Mouse (Mus musculus): ENCODE data around the gene Taar2. TPM values are rescaled to one million over a fixed set of nuclear protein-coding genes. Genes with fewer than 3 reads are reported as not detected.

Taar2 gene
- not detected in 2 replicates for polyA plus RNA-seq (2012; rRNA removed)

GRCm38 (mm10) chr10:23938312-23938711 lies at the start of gene Taar2:
Gene Taar2, plus strand, starts transcription at chr10:23938572.
- no peak within 1 kb of the TSS for H3K4me3 ChIP-seq (ENCODE audit: extremely low read depth, insufficient read depth, insufficient read length)
- H3K27ac ChIP-seq (ENCODE audit: insufficient read depth, low read length): no peak within 1 kb of the TSS
- no peak for DNase-seq (ENCODE audit: low read depth in 1 of 2, low spot score in 2 of 2)
- no peaks in the 10 kb centered on the region for H3K36me3 ChIP-seq (ENCODE audit: control insufficient read depth, insufficient read depth, low read length)
- no peaks in the 10 kb centered on the region for H3K27me3 ChIP-seq (ENCODE audit: control insufficient read depth, insufficient read depth, low read length)
- no peaks in the 10 kb centered on the region for H3K4me1 ChIP-seq (ENCODE audit: control insufficient read depth, insufficient read depth, insufficient read length)
- 83% methylated on average over 6 of the region's 6 CpGs for WGBS
- no peak for TF ChIP-seq CTCF (IDR thresholded peaks at IDR 0.05; ENCODE audit: extremely low read depth, insufficient read depth, insufficient read length, insufficient replicate concordance)
- no peak for TF ChIP-seq POLR2A (IDR thresholded peaks at IDR 0.05; ENCODE audit: low read depth, low read length)

- Histone ChIP-seq H3K4me1 (ENCODE audit: control insufficient read depth, insufficient read depth, insufficient read length) (no peaks in the 10 kb centered on the region), H3K4me3 (ENCODE audit: extremely low read depth, insufficient read depth, insufficient read length) (no peak overlapping the region), H3K27me3 (ENCODE audit: control insufficient read depth, insufficient read depth, low read length) (no peaks in the 10 kb centered on the region), H3K36me3 (ENCODE audit: control insufficient read depth, insufficient read depth, low read length) (no peaks in the 10 kb centered on the region), H3K27ac (ENCODE audit: insufficient read depth, low read length) (no peak overlapping the region)
- 92% methylated on average over 1 of the region's 1 CpGs for WGBS
- TF ChIP-seq POLR2A (IDR thresholded peaks at IDR 0.05; ENCODE audit: low read depth, low read length): no peak
- no peak for TF ChIP-seq CTCF (IDR thresholded peaks at IDR 0.05; ENCODE audit: extremely low read depth, insufficient read depth, insufficient read length, insufficient replicate concordance)
- DNase-seq (ENCODE audit: low read depth in 1 of 2, low spot score in 2 of 2): no peak
These were observed 45.4 kb upstream of the Taar2 start for GRCm38 (mm10) chr10:23892987-23893386.

GRCm38 (mm10) chr10:23894601-23895349 lies 43.6 kb upstream of the Taar2 start, which contains the start of gene Vnn1:
Gene Vnn1, plus strand, starts transcription at chr10:23894688.
- 47% methylated on average over 21 of the region's 21 CpGs for WGBS
- Histone ChIP-seq H3K27ac (ENCODE audit: insufficient read depth, low read length) (no peak within 1 kb of the TSS), H3K4me3 (ENCODE audit: extremely low read depth, insufficient read depth, insufficient read length) (no peak within 1 kb of the TSS), H3K4me1 (ENCODE audit: control insufficient read depth, insufficient read depth, insufficient read length) (no peaks in the 10 kb centered on the region), H3K27me3 (ENCODE audit: control insufficient read depth, insufficient read depth, low read length) (no peaks in the 10 kb centered on the region), H3K36me3 (ENCODE audit: control insufficient read depth, insufficient read depth, low read length) (no peaks in the 10 kb centered on the region)
- no peak for DNase-seq (ENCODE audit: low read depth in 1 of 2, low spot score in 2 of 2)
- no peak for TF ChIP-seq POLR2A (IDR thresholded peaks at IDR 0.05; ENCODE audit: low read depth, low read length)
- no peak for TF ChIP-seq CTCF (IDR thresholded peaks at IDR 0.05; ENCODE audit: extremely low read depth, insufficient read depth, insufficient read length, insufficient replicate concordance)

GRCm38 (mm10) chr10:23895376-23895775 lies 43.0 kb upstream of the Taar2 start:
- H3K4me1 ChIP-seq (ENCODE audit: control insufficient read depth, insufficient read depth, insufficient read length): no peaks in the 10 kb centered on the region
- H3K36me3 ChIP-seq (ENCODE audit: control insufficient read depth, insufficient read depth, low read length): no peaks in the 10 kb centered on the region
- H3K4me3 ChIP-seq (ENCODE audit: extremely low read depth, insufficient read depth, insufficient read length): no peak overlapping the region
- TF ChIP-seq CTCF (IDR thresholded peaks at IDR 0.05; ENCODE audit: extremely low read depth, insufficient read depth, insufficient read length, insufficient replicate concordance) (no peak), POLR2A (IDR thresholded peaks at IDR 0.05; ENCODE audit: low read depth, low read length) (no peak)
- WGBS: 71% methylated on average over 7 of the region's 7 CpGs
- no peaks in the 10 kb centered on the region for H3K27me3 ChIP-seq (ENCODE audit: control insufficient read depth, insufficient read depth, low read length)
- no peak for DNase-seq (ENCODE audit: low read depth in 1 of 2, low spot score in 2 of 2)
- no peak overlapping the region for H3K27ac ChIP-seq (ENCODE audit: insufficient read depth, low read length)

GRCm38 (mm10) chr10:23901119-23901518 lies 37.3 kb upstream of the Taar2 start:
- DNase-seq (ENCODE audit: low read depth in 1 of 2, low spot score in 2 of 2): no peak
- Histone ChIP-seq H3K27me3 (ENCODE audit: control insufficient read depth, insufficient read depth, low read length) (no peaks in the 10 kb centered on the region), H3K36me3 (ENCODE audit: control insufficient read depth, insufficient read depth, low read length) (no peaks in the 10 kb centered on the region), H3K27ac (ENCODE audit: insufficient read depth, low read length) (no peak overlapping the region), H3K4me1 (ENCODE audit: control insufficient read depth, insufficient read depth, insufficient read length) (no peaks in the 10 kb centered on the region), H3K4me3 (ENCODE audit: extremely low read depth, insufficient read depth, insufficient read length) (no peak overlapping the region)
- WGBS: 86% methylated on average over 3 of the region's 3 CpGs
- TF ChIP-seq CTCF (IDR thresholded peaks at IDR 0.05; ENCODE audit: extremely low read depth, insufficient read depth, insufficient read length, insufficient replicate concordance): no peak
- no peak for TF ChIP-seq POLR2A (IDR thresholded peaks at IDR 0.05; ENCODE audit: low read depth, low read length)

- no peak for DNase-seq (ENCODE audit: low read depth in 1 of 2, low spot score in 2 of 2)
These were observed 32.7 kb upstream of the Taar2 start for GRCm38 (mm10) chr10:23905661-23906060.

GRCm38 (mm10) chr10:23920056-23920455 lies 18.3 kb upstream of the Taar2 start, which contains the start of gene Taar1:
Gene Taar1, plus strand, starts transcription at chr10:23920356.
- no peaks in the 10 kb centered on the region for H3K36me3 ChIP-seq (ENCODE audit: control insufficient read depth, insufficient read depth, low read length)
- no peaks in the 10 kb centered on the region for H3K4me1 ChIP-seq (ENCODE audit: control insufficient read depth, insufficient read depth, insufficient read length)
- no peak within 1 kb of the TSS for H3K4me3 ChIP-seq (ENCODE audit: extremely low read depth, insufficient read depth, insufficient read length)
- WGBS: 76% methylated on average over 4 of the region's 4 CpGs
- no peak within 1 kb of the TSS for H3K27ac ChIP-seq (ENCODE audit: insufficient read depth, low read length)
- no peaks in the 10 kb centered on the region for H3K27me3 ChIP-seq (ENCODE audit: control insufficient read depth, insufficient read depth, low read length)
- TF ChIP-seq CTCF (IDR thresholded peaks at IDR 0.05; ENCODE audit: extremely low read depth, insufficient read depth, insufficient read length, insufficient replicate concordance): no peak
- TF ChIP-seq POLR2A (IDR thresholded peaks at IDR 0.05; ENCODE audit: low read depth, low read length): no peak
- DNase-seq (ENCODE audit: low read depth in 1 of 2, low spot score in 2 of 2): no peak

More at GRCm38 (mm10) chr10:23905661-23906060, 32.7 kb upstream of the Taar2 start:
- no peaks in the 10 kb centered on the region for H3K36me3 ChIP-seq (ENCODE audit: control insufficient read depth, insufficient read depth, low read length)
- no peak overlapping the region for H3K4me3 ChIP-seq (ENCODE audit: extremely low read depth, insufficient read depth, insufficient read length)
- WGBS: 78% methylated on average over 1 of the region's 1 CpGs
- no peaks in the 10 kb centered on the region for H3K27me3 ChIP-seq (ENCODE audit: control insufficient read depth, insufficient read depth, low read length)
- H3K4me1 ChIP-seq (ENCODE audit: control insufficient read depth, insufficient read depth, insufficient read length): no peaks in the 10 kb centered on the region
- TF ChIP-seq POLR2A (IDR thresholded peaks at IDR 0.05; ENCODE audit: low read depth, low read length) (no peak), CTCF (IDR thresholded peaks at IDR 0.05; ENCODE audit: extremely low read depth, insufficient read depth, insufficient read length, insufficient replicate concordance) (no peak)
- no peak overlapping the region for H3K27ac ChIP-seq (ENCODE audit: insufficient read depth, low read length)

All from spleen, adult 2 months (tissue).